Mouse (Mus musculus): ENCODE measurements around the gene Drp2. TPM values are rescaled to one million over a fixed set of nuclear protein-coding genes. Genes with fewer than 3 reads are reported as not detected.

Drp2 gene
- total and polyA plus RNA-seq, 3 experiments, result 0.11 to 0.41 (median 0.35) TPM

Other genes starting within 250 kb of the Drp2 start
- gene Xkrx, start 242.5 kb upstream of the Drp2 start, total RNA-seq (2021), result 1 to 10 TPM in 1 of 2 experiments, under 1 TPM in 1; 0.69 to 1.0 TPM
- gene Xkrx, start 242.5 kb upstream of the Drp2 start, polyA plus RNA-seq (2012; rRNA removed), result 0.42 and 0.49 TPM in 2 replicates
- not detected for gene Arl13a, start 217.1 kb upstream of the Drp2 start, total RNA-seq (2021)
- gene Arl13a, start 217.1 kb upstream of the Drp2 start, polyA plus RNA-seq (2012; rRNA removed), result not detected in 2 replicates
- gene Nox1, start 182.6 kb upstream of the Drp2 start, total RNA-seq (2021), result under 1 TPM in 1 of 2 experiments, not detected in 1; 0.86 TPM
- not detected in 2 replicates for gene Nox1, start 182.6 kb upstream of the Drp2 start, polyA plus RNA-seq (2012; rRNA removed)
- 10 to 100 TPM; 35.7 to 48.7 TPM for gene Trmt2b, start 127.6 kb upstream of the Drp2 start, total RNA-seq (2021)
- 5.2 and 6.3 TPM in 2 replicates for gene Trmt2b, start 127.6 kb upstream of the Drp2 start, polyA plus RNA-seq (2012; rRNA removed)
- 100 to 1,000 TPM; 189 to 314 TPM for gene Tmem35a, start 109.3 kb upstream of the Drp2 start, total RNA-seq (2021)
- gene Tmem35a, start 109.3 kb upstream of the Drp2 start, polyA plus RNA-seq (2012; rRNA removed), result 122 and 133 TPM in 2 replicates
- gene Cenpi, start 96.5 kb upstream of the Drp2 start, total RNA-seq (2021), result 1 to 10 TPM; 2.2 to 3.5 TPM
- 0.25 TPM in 2 replicates for gene Cenpi, start 96.5 kb upstream of the Drp2 start, polyA plus RNA-seq (2012; rRNA removed)
- not detected for gene Taf7l, start 71.9 kb downstream of the Drp2 start, total RNA-seq (2021)
- gene Taf7l, start 71.9 kb downstream of the Drp2 start, polyA plus RNA-seq (2012; rRNA removed), result not detected in 2 replicates
- gene Timm8a1, start 137.3 kb downstream of the Drp2 start, total RNA-seq (2021), result 10 to 100 TPM; 33.2 to 40.3 TPM
- 0.30 and 0.33 TPM in 2 replicates for gene Timm8a1, start 137.3 kb downstream of the Drp2 start, polyA plus RNA-seq (2012; rRNA removed)
- 1 to 10 TPM; 1.3 to 1.7 TPM for gene Btk, start 179.0 kb downstream of the Drp2 start, total RNA-seq (2021)
- 0.11 and 0.17 TPM in 2 replicates for gene Btk, start 179.0 kb downstream of the Drp2 start, polyA plus RNA-seq (2012; rRNA removed)
- gene Rpl36a, start 181.1 kb downstream of the Drp2 start, total RNA-seq (2021), result 100 to 1,000 TPM; 189 to 235 TPM
- 7.7 and 8.0 TPM in 2 replicates for gene Rpl36a, start 181.1 kb downstream of the Drp2 start, polyA plus RNA-seq (2012; rRNA removed)
- gene Gla, start 196.6 kb downstream of the Drp2 start, total RNA-seq (2021), result 10 to 100 TPM; 13.5 to 16.4 TPM
- gene Gla, start 196.6 kb downstream of the Drp2 start, polyA plus RNA-seq (2012; rRNA removed), result 0.91 and 1.1 TPM in 2 replicates
- 100 to 1,000 TPM in 1 of 2 experiments, 10 to 100 TPM in 1; 99.9 to 107 TPM for gene Hnrnph2, start 196.6 kb downstream of the Drp2 start, total RNA-seq (2021)
- gene Hnrnph2, start 196.6 kb downstream of the Drp2 start, polyA plus RNA-seq (2012; rRNA removed), result 2.1 TPM in 2 replicates

Data from adrenal gland, adult 2 months (tissue).